Mouse (Mus musculus) erythroid progenitor cell, adult 5-6 weeks (primary cell): Measurements from ENCODE around the gene Tbxa2r. TPM values are rescaled to one million over a fixed set of nuclear protein-coding genes. Genes with fewer than 3 reads are reported as not detected.
A peak's percentile ranks its signal among the peaks of the same experiment; 100 is the strongest.

Experiments used
- ATAC-seq: replicated peaks from 2 replicates; pipeline ENCODE4 v1.8.0; 2016; ENCODE audit warnings: moderate number of reproducible peaks, mild to moderate bottlenecking, moderate TSS enrichment, inconsistent platforms; ENCODE audit not compliant: poor library complexity, low FRiP score, severe bottlenecking
- total RNA-seq, 2 experiments: library from RNA; stranded (forward) in 1 of 2; stranded (reverse) in 1 of 2; fragments of 150-400 nt in 1 of 2; fragments of 186-747, 209-891 nt in 1 of 2; gene quantifications; 2 replicates each; pipeline versions ENCODE4 v1.2.3 to v1.2.4; 2015 to 2017; ENCODE audit warnings: low replicate concordance in 2 of 2

Gene Tbxa2r
- total RNA-seq, 2 experiments from 2014 or later, result not detected

DNA sequence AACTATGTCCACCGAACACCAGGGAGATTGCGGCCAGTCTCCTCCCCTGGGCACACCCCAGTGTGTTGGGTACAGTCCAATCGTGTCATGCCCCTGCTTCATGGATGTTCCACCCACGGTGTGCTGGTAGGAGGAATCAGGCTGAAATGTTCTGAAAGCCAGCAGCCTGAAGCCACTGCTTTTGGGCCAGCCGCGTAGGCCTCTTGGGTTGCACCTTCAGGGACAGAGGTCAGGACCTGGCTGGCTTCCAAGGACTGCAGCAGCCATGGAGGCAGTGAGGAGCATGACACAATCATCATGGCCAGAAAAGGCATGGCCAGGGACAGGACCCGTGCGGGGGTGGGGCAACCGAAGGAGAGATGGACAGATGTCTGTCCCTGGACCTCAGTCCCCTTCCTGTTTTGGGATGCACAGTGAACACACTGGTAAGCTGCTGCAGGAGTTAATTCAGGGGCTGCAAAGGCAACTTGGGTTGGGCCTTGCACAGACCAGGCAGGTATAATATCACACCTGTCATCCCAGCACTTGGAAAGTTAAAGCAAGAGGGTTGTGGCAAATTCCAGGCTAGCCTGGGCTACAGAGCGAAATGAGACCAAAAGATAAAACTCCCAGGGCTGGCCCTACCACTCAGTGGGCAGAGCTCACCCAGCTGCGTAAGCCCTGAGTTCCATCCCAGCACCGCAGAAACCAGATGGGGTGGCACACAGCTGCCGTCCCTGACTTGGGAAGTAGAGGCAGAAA is 9.8 kb upstream of the Tbxa2r start:
- no peak for ATAC-seq

DNA sequence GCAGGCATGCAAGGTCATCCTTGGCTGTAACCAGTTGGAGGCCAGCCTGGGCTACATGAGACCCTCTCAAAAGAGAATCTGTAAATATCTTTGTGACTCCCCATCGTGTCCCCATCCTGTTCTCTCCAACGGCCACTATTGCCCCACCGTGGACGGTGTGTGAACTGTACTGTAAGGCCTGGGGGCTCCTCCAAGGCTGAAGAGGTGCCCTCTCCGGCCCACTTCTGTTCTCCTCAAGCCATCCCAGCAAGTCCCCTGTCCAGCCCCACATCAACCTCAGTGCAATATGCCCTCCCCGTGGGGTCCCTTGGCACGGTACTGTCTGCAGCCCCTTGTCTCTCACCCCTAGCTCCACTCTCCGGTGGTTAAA is 9.2 kb upstream of the Tbxa2r start:
- ATAC-seq, result no peak

DNA sequence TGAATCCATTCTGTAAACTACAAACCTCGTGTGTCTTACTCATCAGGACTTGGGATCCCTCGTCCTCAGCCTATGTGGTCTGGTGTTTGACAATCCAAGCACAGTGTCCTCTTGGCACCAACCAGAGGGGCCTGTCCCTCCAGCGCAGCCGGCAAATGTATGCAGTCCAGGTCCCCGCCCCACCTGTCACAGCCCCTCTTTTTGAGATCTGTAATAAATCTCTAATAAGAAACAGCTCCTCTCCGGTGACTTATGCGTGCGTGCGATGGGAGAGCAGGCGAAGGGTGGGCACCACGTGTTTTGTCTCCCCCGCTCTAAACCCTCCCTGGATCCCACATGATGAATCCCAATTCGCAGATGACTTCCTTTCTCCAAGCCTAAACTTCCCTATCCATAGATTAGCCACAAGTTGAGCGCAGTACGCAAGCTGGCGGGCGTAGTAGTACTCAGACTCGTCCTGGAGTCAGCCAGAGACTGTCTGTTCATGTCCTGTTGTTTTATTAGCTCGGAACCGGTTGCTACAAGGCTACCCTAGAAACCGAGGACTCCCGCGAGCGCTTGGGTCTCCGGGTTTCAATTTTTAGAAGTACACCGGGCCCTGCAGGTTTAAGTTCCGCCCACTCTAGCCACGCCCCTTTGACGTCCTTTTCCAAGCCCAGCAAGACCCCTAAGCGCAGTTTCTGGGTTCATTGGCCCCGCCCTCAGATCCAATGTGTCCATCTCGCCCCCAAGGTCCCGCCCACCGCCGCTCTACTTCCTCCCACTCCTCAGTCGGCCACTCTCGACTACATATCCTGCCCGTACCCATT is 8.6 kb upstream of the Tbxa2r start:
- peak; percentile 53 for ATAC-seq

DNA sequence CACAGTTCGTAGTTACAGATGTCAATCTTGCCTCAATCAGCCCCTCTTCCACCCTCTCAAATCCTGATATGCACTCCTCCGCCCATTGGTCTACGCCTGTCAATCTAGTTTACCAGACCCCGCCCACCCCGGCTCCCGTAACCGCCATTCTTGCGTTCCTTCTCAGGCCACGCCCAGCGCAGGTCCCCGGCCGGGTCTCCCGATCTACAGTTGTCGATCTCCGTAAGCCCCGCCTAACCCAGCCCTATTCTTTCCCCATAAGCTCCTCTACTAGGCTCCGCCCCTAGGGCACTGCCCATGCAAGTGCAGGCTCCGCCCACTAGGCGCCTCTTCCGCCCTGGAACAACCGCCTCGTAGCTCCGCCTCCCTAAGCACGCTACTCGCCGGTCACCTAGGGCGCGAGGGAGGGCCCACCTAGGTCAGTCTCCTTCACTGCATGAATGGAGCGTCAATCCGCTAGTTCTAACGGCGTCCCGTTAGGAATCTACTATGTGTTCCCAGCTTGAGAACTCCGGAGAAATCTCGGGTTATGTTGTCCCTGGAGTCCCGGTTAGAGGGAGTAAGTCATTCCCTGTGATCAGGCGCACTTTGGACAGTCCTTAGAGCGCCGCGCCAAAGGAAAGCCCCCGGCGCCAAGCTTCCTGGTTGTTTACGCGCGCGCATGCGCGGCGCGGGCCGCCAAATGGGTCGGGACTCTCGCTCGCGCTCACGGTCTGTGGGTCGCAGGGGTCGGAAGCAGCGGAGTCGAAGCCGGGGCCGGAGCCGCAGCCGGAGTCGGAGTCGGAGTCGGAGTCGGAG is 7.8 kb upstream of the Tbxa2r start, which contains the start of gene Cactin:
TSS of gene Cactin (plus strand) at position 554 of the 798 bp plus-strand sequence.
- ATAC-seq, result peak; percentile 84

DNA sequence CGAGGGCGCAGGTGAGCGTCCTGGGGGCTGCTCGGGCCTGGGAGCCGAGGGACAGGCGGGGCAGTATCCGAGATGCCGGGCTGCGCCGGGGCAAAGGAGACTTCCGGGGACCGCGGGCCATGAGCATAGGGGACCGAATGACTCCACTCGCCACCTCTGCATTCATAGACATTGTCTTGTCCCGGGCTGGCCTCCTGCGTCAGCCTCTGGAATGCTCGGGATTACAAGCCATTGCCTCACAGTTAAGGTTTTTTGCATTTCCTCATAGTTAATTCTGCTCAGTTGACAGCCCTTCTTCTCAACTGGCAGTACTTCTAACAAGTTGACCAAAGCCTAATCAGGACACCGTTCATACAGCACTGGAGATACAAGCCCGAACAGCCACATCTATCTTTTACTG is 7.1 kb upstream of the Tbxa2r start:
- no peak for ATAC-seq

DNA sequence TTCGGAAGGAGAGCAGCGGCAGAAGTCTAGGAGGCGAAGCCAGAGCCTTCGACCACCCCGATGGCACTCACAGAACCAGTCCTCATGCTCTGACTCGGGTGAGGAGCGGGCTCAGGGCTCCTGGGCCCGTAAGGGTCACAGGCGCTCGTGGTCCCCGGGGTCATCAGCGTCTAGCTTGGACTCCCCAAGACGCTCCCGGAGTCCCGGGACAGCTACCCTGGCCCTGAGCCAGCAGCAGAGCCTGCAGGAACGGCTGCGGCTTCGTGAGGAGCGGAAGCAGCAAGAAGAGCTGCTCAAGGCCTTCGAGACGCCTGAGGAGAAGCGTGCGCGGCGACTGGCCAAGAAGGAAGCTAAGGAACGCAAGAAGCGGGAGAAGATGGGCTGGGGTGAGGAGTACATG is 6.1 kb upstream of the Tbxa2r start:
- no peak for ATAC-seq

DNA sequence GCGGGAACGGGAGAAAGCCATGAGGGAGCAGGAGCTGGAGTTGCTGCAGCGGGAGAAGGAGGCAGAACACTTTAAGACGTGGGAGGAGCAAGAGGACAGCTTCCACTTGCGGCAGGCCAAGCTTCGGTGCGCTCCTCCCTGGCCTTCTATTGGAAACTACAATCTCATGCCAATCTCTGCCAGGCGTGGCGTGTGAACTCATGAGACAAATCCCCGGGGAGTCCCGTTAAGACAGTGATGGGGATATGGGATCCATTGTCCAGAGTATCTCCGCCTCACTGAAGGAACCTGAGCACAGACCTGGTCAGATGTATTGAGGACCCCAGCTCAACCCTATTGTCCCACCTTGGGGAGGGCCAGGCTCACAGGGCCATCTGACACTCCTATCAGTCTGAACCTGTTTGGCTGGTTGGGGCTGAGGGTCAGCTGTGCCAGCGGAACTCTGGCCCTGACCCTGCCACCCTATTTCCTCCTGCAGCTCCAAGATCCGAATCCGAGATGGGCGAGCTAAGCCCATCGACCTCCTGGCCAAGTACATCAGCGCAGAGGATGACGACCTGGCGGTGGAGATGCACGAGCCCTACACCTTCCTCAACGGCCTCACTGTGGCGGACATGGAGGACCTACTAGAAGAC is 5.3 kb upstream of the Tbxa2r start:
- ATAC-seq, result no peak

DNA sequence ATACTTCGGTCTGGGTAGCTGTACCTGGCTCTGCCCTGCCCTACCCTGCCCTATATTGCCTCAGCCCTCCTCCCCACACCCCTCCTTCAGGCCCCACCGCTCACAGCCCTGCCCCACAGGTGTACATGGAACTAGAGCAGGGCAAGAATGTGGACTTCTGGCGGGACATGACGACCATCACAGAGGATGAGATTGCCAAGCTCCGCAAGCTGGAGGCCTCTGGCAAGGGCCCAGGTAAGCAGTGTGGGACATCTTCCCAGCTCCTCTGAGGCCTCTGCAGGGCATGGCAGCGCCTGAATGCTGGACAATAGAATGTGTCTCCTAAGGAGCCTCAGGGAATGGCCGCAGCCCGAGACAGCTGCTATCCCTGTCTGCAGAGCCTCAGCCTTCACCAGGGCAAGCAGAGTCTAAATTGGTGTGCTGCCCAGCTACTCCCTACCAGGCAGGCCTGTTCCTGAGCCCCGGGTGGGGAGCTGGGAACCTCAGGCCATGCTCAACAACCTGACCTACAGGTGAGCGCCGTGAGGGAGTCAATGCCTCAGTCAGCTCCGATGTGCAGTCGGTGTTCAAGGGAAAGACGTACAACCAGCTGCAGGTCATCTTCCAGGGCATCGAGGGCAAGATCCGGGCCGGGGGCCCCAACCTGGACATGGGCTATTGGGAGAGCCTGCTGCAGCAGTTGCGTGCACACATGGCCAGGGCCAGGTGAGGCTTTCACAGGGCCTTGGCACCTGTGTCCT is 4.6 kb upstream of the Tbxa2r start:
- ATAC-seq, result no peak

DNA sequence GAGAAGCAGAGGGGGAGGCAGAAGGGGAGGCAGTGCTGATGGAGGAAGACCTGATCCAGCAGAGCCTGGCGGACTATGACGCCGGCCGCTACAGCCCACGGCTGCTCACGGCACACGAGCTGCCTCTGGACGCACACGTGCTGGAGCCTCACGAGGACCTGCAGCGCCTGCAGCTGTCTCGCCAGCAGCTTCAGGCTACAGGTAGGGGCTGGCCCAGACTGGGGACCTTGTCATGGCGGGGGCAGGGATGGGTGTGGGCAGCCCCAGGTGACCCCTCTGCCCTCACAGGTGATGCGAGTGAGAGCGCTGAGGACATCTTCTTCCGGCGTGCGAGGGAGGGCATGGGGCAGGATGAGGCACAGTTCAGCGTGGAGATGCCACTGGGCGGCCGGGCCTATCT is 3.4 kb upstream of the Tbxa2r start:
- no peak for ATAC-seq

DNA sequence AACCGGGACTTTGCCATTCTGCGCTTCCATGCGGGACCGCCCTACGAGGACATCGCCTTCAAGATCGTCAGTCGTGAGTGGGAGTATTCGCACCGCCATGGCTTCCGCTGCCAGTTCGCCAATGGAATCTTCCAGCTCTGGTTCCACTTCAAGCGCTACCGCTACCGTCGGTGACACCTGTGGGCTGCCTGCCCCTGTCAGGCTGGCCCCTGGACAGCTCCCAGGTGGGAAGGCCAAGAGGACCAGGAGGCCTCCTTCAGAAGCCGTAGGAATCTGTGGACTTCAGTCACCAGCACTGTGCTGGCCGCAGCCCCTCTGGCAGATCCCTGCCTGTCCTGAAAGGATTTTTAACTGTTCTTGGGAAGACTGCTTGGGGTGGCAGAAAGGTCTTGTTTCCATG is 2.8 kb upstream of the Tbxa2r start:
- ATAC-seq, result no peak

DNA sequence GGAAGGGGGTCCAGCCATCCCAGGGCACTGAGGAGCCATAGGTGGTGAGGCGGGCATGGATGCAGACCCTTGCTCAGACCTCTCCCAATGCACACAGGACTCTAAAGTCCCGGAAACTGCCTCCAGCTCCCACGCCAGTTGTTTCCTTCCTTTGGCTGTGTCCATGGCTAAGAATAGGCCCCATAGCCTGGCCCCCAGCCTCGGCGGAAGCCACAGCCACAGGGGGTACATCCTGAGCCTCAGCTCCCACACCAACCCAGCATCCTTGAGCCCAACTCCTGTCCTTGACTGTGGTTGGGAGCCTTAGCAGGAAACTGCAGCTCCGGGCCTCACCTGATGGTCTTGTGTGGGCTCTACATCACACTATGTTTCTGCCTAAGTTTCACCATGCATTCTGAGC is 1.7 kb upstream of the Tbxa2r start:
- no peak for ATAC-seq

DNA sequence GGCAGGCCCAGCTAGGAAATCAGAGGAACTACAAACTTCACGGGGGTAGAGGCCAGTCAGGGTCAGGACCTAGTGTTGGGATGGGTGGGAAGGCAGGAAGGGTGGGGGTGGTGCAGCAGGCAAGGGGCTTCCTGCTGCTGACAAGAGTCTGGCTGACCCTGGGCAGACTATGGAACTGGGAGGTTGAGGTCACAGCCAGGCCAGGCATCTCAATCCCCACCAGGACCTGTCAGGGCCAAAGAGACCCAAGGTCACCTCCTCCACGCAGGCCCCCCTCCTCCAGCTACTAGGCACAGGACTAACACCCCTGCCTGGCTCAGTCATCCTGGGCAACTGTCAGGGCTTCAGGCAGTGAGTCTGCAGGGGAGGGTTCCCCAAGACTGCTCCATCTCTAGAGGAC is 572 bp upstream of the Tbxa2r start:
- no peak for ATAC-seq

DNA sequence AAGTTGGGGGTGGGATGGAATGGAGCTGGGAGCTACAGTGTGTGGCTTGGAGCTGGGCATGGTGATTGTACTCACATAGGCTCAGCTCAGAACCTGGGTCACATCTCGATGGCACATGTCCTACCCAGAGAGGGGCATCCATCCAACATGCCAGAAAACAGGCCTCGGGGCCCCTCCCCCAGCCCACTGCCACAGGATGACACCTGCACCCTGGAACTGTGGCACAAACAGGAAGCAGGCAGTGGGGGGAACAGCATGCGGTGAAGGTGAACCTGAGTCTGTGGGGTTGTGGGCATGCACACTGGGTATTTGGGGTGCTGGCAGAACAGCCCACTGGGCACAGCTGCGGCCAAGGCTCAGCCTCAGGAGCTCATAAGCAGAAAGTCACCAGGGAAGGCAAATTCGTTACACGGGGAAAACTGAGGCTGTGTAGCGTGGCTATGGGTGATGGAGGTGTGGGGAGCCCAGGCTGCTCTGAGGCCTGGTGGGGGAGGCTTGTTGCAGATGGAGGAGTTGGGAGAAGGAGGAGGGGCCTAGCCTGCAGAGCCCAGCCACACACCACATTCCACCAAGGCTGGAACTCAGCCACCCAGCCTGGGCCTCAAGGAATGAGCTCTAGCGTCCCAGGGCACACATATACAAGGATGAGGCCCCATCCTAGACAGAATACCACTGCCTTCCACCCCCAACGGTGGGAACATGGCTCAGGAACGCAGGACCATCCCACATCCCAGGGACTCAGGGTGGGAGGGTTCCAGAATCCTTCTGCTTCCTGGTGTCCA is 854 bp downstream of the Tbxa2r start:
- no peak for ATAC-seq

DNA sequence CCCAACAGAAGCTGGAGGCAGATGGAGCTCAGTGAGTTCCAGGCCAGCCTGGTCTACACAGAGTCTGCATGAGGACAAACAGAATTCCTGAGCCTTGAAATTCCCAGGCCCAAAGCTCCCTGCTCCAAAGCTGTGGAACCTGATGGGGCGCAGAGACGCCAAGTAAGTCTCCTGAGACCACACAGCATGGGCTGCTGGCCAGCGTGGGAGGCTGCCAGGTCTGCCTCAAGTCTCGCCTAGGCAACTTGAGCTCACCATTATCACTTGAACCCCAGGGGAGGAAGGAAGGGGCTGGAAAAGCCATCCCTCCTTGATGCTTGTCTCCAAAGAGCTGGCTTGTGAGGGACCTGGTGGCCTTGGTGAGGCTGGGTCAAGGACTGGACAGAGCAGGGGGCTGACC is 1.5 kb downstream of the Tbxa2r start:
- ATAC-seq, result no peak

DNA sequence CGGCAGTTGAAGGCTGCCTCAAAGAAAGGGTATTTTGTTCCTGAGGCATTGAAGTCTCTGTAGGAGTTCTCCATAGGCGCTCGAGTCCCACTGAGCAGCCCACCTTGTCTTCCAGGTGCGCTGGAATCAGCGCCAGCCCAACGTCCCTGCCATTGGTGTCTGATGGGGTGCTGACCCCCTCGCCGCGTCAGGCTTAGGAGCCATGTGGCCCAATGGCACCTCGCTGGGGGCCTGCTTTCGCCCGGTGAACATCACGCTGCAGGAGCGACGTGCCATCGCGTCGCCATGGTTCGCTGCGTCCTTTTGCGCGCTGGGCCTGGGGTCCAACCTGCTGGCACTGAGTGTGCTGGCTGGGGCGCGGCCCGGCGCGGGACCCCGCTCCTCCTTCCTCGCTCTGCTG is 3.7 kb downstream of the Tbxa2r start:
- no peak for ATAC-seq

DNA sequence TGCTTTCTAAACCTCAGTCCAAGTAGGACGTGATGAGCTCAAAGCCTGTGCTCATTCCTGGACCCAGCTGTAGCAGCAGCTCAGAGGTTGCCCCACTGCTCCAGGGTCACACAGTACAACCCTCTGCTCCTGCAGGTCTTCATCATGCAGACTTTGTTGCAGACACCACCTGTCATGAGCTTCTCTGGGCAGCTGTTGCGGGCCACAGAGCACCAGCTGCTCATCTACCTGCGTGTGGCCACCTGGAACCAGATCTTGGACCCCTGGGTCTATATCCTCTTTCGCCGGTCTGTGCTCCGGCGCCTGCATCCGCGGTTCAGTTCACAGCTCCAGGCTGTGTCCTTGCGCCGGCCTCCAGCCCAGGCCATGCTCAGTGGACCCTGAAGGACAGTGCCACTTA is 5.8 kb downstream of the Tbxa2r start:
- no peak for ATAC-seq

DNA sequence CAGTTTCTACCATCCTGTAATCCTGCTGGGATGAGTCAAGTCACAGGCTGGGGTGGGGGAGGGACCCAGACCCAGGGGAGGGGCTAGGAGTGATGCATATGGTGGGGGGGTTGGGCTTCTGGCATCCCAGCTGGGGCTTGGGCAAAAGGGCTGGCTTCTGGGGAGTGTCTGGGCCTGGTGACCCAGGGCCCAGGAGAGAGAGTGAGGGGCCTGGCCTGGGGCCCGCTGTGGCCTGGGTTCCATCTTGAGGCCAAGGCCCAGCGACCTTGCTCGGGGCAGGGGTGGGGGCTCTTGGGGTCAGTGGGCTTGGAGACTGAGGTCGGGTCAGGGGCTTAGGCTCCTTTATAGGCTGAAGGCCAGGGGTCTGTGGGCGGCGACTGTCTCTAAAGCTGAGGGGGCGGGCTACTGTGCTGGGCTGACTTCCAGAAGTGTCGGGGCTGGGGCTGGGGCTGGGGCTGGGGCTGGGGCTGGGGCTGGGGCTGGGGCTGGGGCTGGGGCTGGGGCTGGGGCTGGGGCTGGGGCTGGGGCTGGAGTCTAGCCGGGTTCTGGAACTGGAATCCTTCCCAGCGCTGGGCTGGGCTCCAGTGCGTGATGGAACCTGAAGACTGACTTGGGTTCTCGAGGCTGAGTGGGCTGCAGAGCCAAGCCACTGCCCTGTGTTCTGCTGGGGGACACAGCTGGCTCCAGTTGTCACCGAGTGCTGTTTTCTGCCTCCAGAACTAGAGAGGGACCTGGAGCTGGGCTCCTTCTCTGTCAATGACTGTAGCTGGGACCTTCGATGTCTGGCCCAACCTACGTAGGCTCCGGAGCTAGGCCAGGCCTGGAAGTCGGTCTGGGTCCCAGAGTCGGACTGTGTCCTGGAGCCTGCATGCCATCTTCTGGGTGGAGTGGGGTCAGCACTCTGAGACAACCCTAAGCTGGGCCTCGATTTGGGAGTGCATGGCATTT is 7.1 kb downstream of the Tbxa2r start:
- ATAC-seq, result no peak

DNA sequence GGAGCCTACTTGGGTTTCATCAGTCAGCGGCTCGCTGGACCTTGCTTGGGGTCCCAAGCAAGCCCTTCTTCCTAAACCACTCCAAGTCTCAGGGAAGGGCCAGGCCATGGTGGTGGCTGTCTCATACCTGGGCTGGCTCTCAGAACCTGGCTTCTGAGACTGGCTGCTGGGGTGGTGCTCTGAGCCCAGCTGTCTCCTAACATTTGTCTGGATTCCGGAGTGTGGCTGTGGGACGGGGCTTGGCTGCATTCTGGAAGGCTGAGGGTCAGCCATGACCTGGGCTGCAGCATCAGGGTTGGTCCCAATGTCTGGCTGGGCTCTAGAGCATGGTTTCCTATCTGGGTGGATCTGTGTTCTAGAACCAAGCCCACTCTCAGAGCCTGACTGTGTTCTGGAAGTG is 8.0 kb downstream of the Tbxa2r start:
- no peak for ATAC-seq
